Mouse (Mus musculus) G1E (cell line): ENCODE data around the gene Epor.

Experiments
- CTCF ChIP-seq: IDR thresholded peaks from 2 replicates; pipeline ENCODE4 v1.5.1; 2012; ENCODE audit warnings: low read depth, low read length, inconsistent platforms, mixed read lengths
- GATA1 ChIP-seq: IDR thresholded peaks from 2 replicates; pipeline ENCODE4 v1.6.1; 2012; ENCODE audit warnings: borderline replicate concordance, low read length, inconsistent platforms, mixed read lengths
- POLR2AphosphoS5 ChIP-seq: IDR thresholded peaks from 2 replicates; pipeline ENCODE4 v1.6.1; 2012; ENCODE audit warnings: low read depth, low read length, inconsistent platforms; ENCODE audit not compliant: insufficient replicate concordance
- TAL1 ChIP-seq: conservative IDR thresholded peaks from 2 replicates; pipeline ENCODE4 v1.6.1; 2012; ENCODE audit warnings: low read depth, low read length, inconsistent platforms, mixed read lengths

DNA sequence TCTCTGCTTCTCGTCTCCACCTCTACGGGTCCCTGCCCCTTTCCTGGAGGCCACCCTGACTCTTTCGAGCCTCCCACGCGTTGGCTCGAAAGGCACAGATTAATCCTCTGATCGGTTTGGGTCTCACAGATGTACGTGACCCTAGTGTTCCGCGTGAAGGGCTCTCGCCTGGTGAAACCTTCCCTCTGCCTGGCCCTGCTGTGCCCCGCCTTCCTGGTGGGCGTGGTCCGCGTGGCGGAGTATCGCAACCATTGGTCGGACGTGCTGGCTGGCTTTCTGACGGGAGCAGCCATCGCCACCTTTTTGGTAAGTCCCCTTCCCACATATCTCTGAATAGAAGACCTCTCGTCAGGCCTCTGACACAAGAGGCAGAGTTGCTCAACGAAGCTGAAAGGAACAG lies 19.0 kb downstream of the Epor start:
- TF ChIP-seq CTCF (no peak), TAL1 (no peak), GATA1 (no peak), POLR2AphosphoS5 (no peak)
